In the genomic region with DNA sequence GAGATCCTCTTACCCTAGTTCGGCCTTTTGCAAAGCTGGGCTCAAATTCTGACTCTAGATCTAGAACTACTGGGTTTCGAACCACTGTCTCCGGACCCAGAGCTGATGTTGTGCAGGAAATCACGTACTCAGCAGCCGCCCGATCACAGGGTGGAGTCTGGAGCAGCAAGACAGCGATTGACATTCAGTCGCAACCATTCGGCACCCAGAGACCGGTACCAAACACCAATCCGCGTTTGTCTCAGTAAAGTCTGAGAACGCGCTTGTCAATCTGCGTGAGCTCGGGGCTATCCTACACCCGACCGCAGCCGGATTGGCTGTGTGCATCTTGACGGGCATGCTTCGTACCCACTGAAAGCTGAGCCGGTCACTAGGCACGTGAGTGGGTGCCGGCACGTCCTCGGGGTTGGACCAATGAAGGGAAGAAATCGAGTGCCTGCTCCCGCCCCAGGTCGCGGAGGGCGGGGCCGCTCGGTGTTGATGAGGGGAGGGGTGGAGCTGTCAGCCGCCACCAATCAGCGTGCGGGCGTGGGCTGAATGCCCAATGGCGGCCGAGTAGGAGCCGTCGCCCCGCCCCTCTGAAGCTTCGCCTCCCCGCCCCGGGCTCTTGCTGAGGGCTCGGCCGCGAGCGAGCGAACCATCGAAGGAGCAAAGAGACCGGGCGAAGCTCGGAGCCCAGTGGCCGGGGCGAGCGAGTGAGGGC, we compare ENCODE assay signal across 7 mouse cellular contexts. TPM values are rescaled to one million over a fixed set of nuclear protein-coding genes. Genes with fewer than 3 reads are reported as not detected.
DNase-seq lines count a peak whose midpoint lies in the region; ATAC-seq lines count a peak whose summit lies in the region.

Kdm4b (plus strand) TSS at position 613 of the 703 bp plus-strand sequence.

- under 1% methylated on average over 57 of the region's 57 CpGs for WGBS in embryonic facial prominence, embryonic 12.5 days
- WGBS in limb, embryonic 11.5 days: under 1% methylated on average over 52 of the region's 57 CpGs
- under 1% methylated on average over 57 of the region's 57 CpGs for WGBS in midbrain, embryonic 14.5 days

- H3K36me3 ChIP-seq in embryonic facial prominence, embryonic 12.5 days: peaks cover 19% of the 10 kb centered on the region
- peaks cover 12% of the 10 kb centered on the region for H3K36me3 ChIP-seq in limb, embryonic 11.5 days (ENCODE audit: control insufficient read depth, insufficient read depth, low read length)
- H3K36me3 ChIP-seq in midbrain, embryonic 14.5 days (ENCODE audit: control insufficient read depth, insufficient read depth, low read length): peaks cover 6% of the 10 kb centered on the region; the same call in 1 of the 2 replicates

- peak within 1 kb of the TSS; percentile 93 for H3K9ac ChIP-seq in embryonic facial prominence, embryonic 12.5 days
- peak within 1 kb of the TSS; percentile 88 for H3K9ac ChIP-seq in limb, embryonic 11.5 days (ENCODE audit: low read length)
- peak within 1 kb of the TSS; percentile 93 for H3K9ac ChIP-seq in midbrain, embryonic 14.5 days (replicated peaks; ENCODE audit: low read length)

- ATAC-seq in embryonic facial prominence, embryonic 12.5 days (ENCODE audit: insufficient number of reproducible peaks, insufficient read depth, low FRiP score, low TSS enrichment): peak; percentile 100
- ATAC-seq in limb, embryonic 11.5 days (ENCODE audit: insufficient number of reproducible peaks, low FRiP score, low TSS enrichment, low read depth): peak; percentile 98
- peak; percentile 99 for ATAC-seq in midbrain, embryonic 14.5 days (ENCODE audit: low FRiP score, low TSS enrichment)

- H3K4me1 ChIP-seq in embryonic facial prominence, embryonic 12.5 days: peaks cover 24% of the 10 kb centered on the region
- H3K4me1 ChIP-seq in limb, embryonic 11.5 days (ENCODE audit: control insufficient read depth, insufficient read depth, low read length): peaks cover 14% of the 10 kb centered on the region
- peaks cover 23% of the 10 kb centered on the region for H3K4me1 ChIP-seq in midbrain, embryonic 14.5 days (ENCODE audit: control insufficient read depth, insufficient read depth, low read length)

- peak within 1 kb of the TSS; percentile 84 for H3K4me3 ChIP-seq in embryonic facial prominence, embryonic 12.5 days
- H3K4me3 ChIP-seq in limb, embryonic 11.5 days (ENCODE audit: low read depth, low read length): peak within 1 kb of the TSS; percentile 88
- peak within 1 kb of the TSS; percentile 96 for H3K4me3 ChIP-seq in midbrain, embryonic 14.5 days (replicated peaks; ENCODE audit: low read depth, low read length)

- peak within 1 kb of the TSS; percentile 94 for H3K4me2 ChIP-seq in embryonic facial prominence, embryonic 12.5 days (replicated peaks)
- peak within 1 kb of the TSS; percentile 53 for H3K4me2 ChIP-seq in limb, embryonic 11.5 days (ENCODE audit: low read depth, severe bottlenecking)
- H3K4me2 ChIP-seq in midbrain, embryonic 14.5 days (ENCODE audit: low read length): peak within 1 kb of the TSS; percentile 73

- DNase-seq in adrenal gland, postnatal 25 days: peak; percentile 99
- DNase-seq in heart, adult 11 months: peak; percentile 100
- peak; percentile 97 for DNase-seq in kidney, adult 18-20 months
- DNase-seq in limb, embryonic 11.5 days (ENCODE audit: low spot score): peak; percentile 99
- DNase-seq in midbrain, embryonic 14.5 days: peak; percentile 99
- peak; percentile 98 to 99 for DNase-seq in spleen, adult 18-20 months

- H3K9me3 ChIP-seq in embryonic facial prominence, embryonic 12.5 days: no peaks in the 10 kb centered on the region
- no peaks in the 10 kb centered on the region for H3K9me3 ChIP-seq in limb, embryonic 11.5 days (ENCODE audit: control insufficient read depth, low read length)
- H3K9me3 ChIP-seq in midbrain, embryonic 14.5 days (ENCODE audit: control insufficient read depth, low read length): no peaks in the 10 kb centered on the region

- no peaks in the 10 kb centered on the region for H3K27me3 ChIP-seq in embryonic facial prominence, embryonic 12.5 days
- no peaks in the 10 kb centered on the region for H3K27me3 ChIP-seq in limb, embryonic 11.5 days (ENCODE audit: control insufficient read depth, insufficient read depth, low read length)
- no peaks in the 10 kb centered on the region for H3K27me3 ChIP-seq in midbrain, embryonic 14.5 days (ENCODE audit: control insufficient read depth, insufficient read depth, low read length)

- H3K27ac ChIP-seq in embryonic facial prominence, embryonic 12.5 days: peak within 1 kb of the TSS; percentile 94
- H3K27ac ChIP-seq in limb, embryonic 11.5 days (replicated peaks; ENCODE audit: low read depth, low read length): peak within 1 kb of the TSS; percentile 73; the same call in 1 of the 2 replicates
- peak within 1 kb of the TSS; percentile 95 for H3K27ac ChIP-seq in midbrain, embryonic 14.5 days (replicated peaks; ENCODE audit: low read depth, low read length)

RNA-seq across cellular contexts. Expression of gene Kdm4b, which starts in this region (rescaled TPM):
- 38.1 and 52.4 TPM in 2 replicates for total RNA-seq in adrenal gland, postnatal 25 days (2021)
- 54.6 and 58.8 TPM in 2 replicates for polyA plus RNA-seq in embryonic facial prominence, embryonic 12.5 days (2016; fragmentation: Nextera tagmentation; extraction: Ambion mirVana)
- 33.2 and 34.4 TPM in 2 replicates for polyA plus RNA-seq in limb, embryonic 11.5 days (2014; fragmentation: Nextera tagmentation; extraction: Ambion mirVana)
- polyA plus RNA-seq in midbrain, embryonic 14.5 days (2014; fragmentation: Nextera tagmentation; extraction: Ambion mirVana): 72.4 and 78.9 TPM in 2 replicates

Comparison
In these comparisons a context has a peak if more than half of its experiments do, and no peak if none do; other contexts are left out.
1. Peak in every context shown above with its lines: DNase-seq, ATAC-seq, H3K4me3 ChIP-seq and H3K27ac ChIP-seq.